Mouse (Mus musculus) limb, embryonic 13.5 days (tissue): ENCODE measurements around the gene 1700025G04Rik. TPM values are rescaled to one million over a fixed set of nuclear protein-coding genes. Genes with fewer than 3 reads are reported as not detected.

Experiments
- ATAC-seq: fragments of 200-750 bp; cut with Nextera tagmentation; 2 replicates; pipeline ENCODE4 v1.8.0; 2017; ENCODE audit warnings: low read depth, moderate number of reproducible peaks, moderate TSS enrichment; ENCODE audit not compliant: low FRiP score
- H3K27ac ChIP-seq: fragments of 300-500 bp; sonication (generic); 2 replicates; pipeline ENCODE4 v1.5.1; 2015; ENCODE audit warnings: inconsistent platforms, mild to moderate bottlenecking, moderate library complexity
- H3K27me3 ChIP-seq: fragments of 300-500 bp; sonication (generic); 2 replicates; pipeline ENCODE4 v1.6.1; 2015; ENCODE audit warnings: mild to moderate bottlenecking, inconsistent platforms
- H3K36me3 ChIP-seq: fragments of 300-500 bp; sonication (generic); 2 replicates; pipeline ENCODE4 v1.6.1; 2015; ENCODE audit warnings: inconsistent platforms, mild to moderate bottlenecking, moderate library complexity
- H3K4me1 ChIP-seq: fragments of 300-500 bp; sonication (generic); 2 replicates; pipeline ENCODE4 v1.6.1; 2015; ENCODE audit warnings: inconsistent platforms
- H3K4me2 ChIP-seq: fragments of 300-500 bp; sonication (generic); replicated peaks from 2 replicates; pipeline ENCODE4 v1.6.1; 2015; ENCODE audit warnings: inconsistent platforms, mild to moderate bottlenecking, moderate library complexity
- H3K4me3 ChIP-seq: fragments of 300-500 bp; sonication (generic); 2 replicates; pipeline ENCODE4 v1.5.1; 2015; ENCODE audit warnings: moderate library complexity, mild to moderate bottlenecking, inconsistent platforms
- H3K9ac ChIP-seq: fragments of 300-500 bp; sonication (generic); 2 replicates; pipeline ENCODE4 v1.6.1; 2015; ENCODE audit warnings: mild to moderate bottlenecking, inconsistent platforms
- H3K9me3 ChIP-seq: fragments of 300-500 bp; sonication (generic); 2 replicates; pipeline ENCODE4 v1.6.1; 2016; ENCODE audit warnings: inconsistent platforms
- WGBS: fragments of 180-500 bp; shearing (Covaris S2); methylation state at CpG from one replicate; pipeline ENCODE4 v1.1.7; 2015; 5-methylcytosine and 5-hydroxymethylcytosine counted together
- polyA plus RNA-seq: library from polyadenylated mRNA; unstranded; fragments of >200 nt; fragmentation: Nextera tagmentation; extraction: Ambion mirVana; gene quantifications from 2 replicates; pipeline ENCODE4 v1.2.1, GENCODE M21; 2015

1700025G04Rik gene
- polyA plus RNA-seq, 1 experiment from 2014 or later, result 28.3 TPM

DNA sequence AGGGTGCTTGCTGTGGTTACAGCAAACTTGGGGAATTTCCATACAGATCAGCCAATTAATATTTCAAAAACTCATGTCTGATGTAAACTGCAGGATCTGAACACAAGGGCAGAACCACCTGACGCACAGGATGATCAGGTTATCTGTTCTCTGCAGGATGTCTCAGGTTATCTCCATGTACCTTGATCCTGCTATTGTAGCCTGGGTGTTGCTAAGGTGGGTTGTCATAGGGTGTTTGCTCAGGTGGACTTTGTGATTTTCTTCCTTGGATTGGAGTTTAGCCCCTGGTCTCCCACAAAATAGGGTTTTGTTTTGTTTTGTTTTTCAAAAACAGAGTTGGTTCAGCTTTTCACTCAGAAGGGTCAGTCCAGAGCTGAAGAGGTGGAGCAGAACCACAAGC is 104.9 kb downstream of the 1700025G04Rik start:
- H3K4me1 ChIP-seq, result peaks cover 39% of the 10 kb centered on the region
- 94% methylated on average over 1 of the region's 1 CpGs for WGBS
- H3K9ac ChIP-seq, result no peak overlapping the region
- 0 out of 2 replicates have a peak, but pooled peaks cover 2% of the 10 kb centered on the region for H3K36me3 ChIP-seq
- no peak overlapping the region for H3K27ac ChIP-seq
- no peak for ATAC-seq
- H3K4me2 ChIP-seq, result no peak overlapping the region
- no peaks in the 10 kb centered on the region for H3K27me3 ChIP-seq
- H3K4me3 ChIP-seq, result no peak overlapping the region
- H3K9me3 ChIP-seq, result no peaks in the 10 kb centered on the region

DNA sequence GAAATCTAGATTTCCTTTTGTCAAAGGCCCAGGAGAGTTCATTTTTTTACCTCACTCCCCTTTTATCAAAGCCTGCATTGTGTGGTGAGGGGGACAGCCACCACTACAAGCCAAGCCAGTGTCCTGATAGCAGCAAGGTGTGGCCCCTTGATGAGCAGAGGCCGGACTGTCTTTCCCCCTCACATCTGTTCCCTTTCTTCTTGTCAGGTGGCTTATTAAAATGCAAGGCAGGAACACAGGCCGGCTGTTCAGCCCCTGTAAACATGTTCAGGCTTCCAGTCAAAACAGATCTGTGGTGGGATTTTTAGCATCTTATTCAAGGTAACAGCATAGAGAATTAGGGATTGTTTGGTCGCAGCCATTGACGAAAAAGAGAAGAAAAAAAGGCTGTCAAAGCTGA is 105.9 kb downstream of the 1700025G04Rik start:
- no peak for ATAC-seq
- H3K4me1 ChIP-seq, result peaks cover 32% of the 10 kb centered on the region
- no peak overlapping the region for H3K9ac ChIP-seq
- H3K27ac ChIP-seq, result no peak overlapping the region
- 0 out of 2 replicates have a peak, but pooled peaks cover 6% of the 10 kb centered on the region for H3K36me3 ChIP-seq
- H3K4me3 ChIP-seq, result no peak overlapping the region
- H3K27me3 ChIP-seq, result no peaks in the 10 kb centered on the region
- no peaks in the 10 kb centered on the region for H3K9me3 ChIP-seq
- 40% methylated on average over 4 of the region's 4 CpGs for WGBS
- no peak overlapping the region for H3K4me2 ChIP-seq

DNA sequence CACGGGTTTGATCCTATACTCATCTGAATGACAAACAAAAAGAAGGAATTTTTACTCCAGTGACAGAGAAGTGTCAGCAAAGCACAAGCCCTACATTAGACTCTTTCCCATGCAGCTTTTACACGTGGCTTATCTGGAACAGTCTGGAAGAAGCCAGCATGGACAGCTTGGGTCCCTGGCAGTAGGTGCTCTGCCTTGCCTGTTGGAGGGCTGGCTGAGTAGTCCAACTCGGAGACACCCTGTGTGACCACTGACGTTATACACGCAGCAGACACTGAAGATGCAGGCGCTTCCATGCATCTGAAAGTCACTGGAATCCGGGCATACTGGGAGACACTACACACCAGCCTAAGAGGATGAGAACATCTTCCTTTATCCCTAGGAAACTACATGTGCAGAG is 109.4 kb downstream of the 1700025G04Rik start:
- Histone ChIP-seq H3K4me1 (peaks cover 19% of the 10 kb centered on the region), H3K9me3 (no peaks in the 10 kb centered on the region), H3K27me3 (no peaks in the 10 kb centered on the region), H3K36me3 (peaks cover 13% of the 10 kb centered on the region; the same call in 1 of the 2 replicates), H3K9ac (no peak overlapping the region), H3K27ac (no peak overlapping the region), H3K4me3 (no peak overlapping the region), H3K4me2 (no peak overlapping the region)
- no peak for ATAC-seq
- whole genome bisulfite sequencing, result 87% methylated on average over 7 of the region's 7 CpGs

DNA sequence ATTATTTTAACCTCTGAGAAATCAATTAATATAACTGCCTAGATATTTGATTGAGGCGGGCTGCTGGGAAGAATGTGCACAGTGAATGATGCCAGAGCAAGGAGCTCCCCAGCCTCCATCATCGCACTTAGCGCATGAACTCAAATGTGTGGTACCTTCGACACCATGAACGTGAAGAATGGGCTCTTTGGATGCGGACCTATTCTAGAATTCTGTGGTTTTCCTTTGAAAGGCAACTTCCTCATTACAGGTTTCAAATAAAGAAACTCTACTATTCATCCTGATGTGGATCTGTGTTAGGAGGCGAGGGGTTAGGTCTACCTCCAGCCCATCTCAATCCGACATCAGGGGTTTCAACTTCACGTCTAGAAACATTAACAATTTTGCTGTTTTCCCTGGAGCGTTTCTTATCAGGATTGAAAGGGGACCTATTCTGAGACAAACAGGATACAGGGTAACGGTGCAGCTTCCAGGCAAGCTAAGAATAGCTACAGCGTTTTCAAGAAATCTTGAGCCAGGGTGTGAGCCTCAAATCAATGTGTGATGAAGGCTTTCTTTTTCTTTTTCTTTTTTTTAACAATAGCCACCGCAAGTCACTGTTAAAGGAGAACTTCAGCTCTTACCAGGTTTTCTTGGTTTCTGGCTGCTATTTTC is 110.0 kb downstream of the 1700025G04Rik start:
- Histone ChIP-seq H3K9ac (no peak overlapping the region), H3K27me3 (no peaks in the 10 kb centered on the region), H3K9me3 (no peaks in the 10 kb centered on the region), H3K36me3 (peaks cover 14% of the 10 kb centered on the region; the same call in 1 of the 2 replicates), H3K4me2 (no peak overlapping the region), H3K4me3 (no peak overlapping the region), H3K4me1 (peaks cover 16% of the 10 kb centered on the region), H3K27ac (no peak overlapping the region)
- no peak for ATAC-seq
- 89% methylated on average over 13 of the region's 13 CpGs for WGBS

DNA sequence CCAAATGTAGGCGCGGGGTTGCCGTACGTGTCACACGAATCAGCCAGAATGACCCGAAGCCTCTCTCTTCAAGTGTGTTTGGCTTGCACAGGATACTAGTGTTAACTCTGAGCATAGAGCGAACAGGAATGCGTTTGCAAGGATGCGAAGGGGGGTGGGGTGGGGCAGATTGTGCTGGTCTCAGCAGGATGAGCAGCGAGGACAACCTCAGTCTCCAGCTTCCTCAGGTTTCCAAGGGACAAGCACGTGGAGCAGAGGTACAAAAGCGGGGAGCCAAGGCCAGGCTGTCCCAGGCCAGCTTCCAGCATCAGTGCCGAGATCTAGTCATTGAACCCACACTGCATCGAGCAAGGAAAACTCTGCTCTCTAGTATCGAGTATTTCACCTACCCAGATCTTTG is 111.2 kb downstream of the 1700025G04Rik start:
- H3K27ac ChIP-seq, result no peak overlapping the region
- no peaks in the 10 kb centered on the region for H3K9me3 ChIP-seq
- H3K4me2 ChIP-seq, result no peak overlapping the region
- H3K4me3 ChIP-seq, result no peak overlapping the region
- peaks cover 10% of the 10 kb centered on the region for H3K4me1 ChIP-seq
- H3K9ac ChIP-seq, result no peak overlapping the region
- peaks cover 14% of the 10 kb centered on the region; the same call in 1 of the 2 replicates for H3K36me3 ChIP-seq
- no peak for ATAC-seq
- H3K27me3 ChIP-seq, result no peaks in the 10 kb centered on the region
- WGBS, result 93% methylated on average over 15 of the region's 15 CpGs

DNA sequence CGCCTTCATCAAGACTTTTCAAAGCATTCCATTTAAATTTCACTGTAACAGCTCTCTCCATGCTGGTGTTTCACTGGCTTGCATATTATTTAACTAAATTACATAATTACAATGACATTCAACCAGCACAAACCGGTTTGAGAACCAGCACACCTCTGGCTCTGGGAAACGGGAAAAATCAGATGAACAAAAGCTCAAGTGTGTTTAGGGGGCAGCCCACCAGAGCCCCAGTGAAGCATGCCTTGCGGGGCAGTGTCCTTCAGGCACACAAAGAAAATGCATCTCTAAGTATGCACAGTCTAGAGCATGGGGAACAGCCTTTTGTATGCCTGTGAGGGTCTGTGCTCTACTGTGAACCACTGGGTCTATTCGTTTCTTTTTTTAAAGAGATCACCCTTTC is 112.3 kb downstream of the 1700025G04Rik start:
- H3K4me3 ChIP-seq, result no peak overlapping the region
- H3K27ac ChIP-seq, result no peak overlapping the region; the same call in 1 of the 2 replicates
- no peak overlapping the region for H3K4me2 ChIP-seq
- H3K9me3 ChIP-seq, result no peaks in the 10 kb centered on the region
- peaks cover 6% of the 10 kb centered on the region; the same call in 1 of the 2 replicates for H3K4me1 ChIP-seq
- no peak; the same call in 1 of the 2 replicates for ATAC-seq
- H3K9ac ChIP-seq, result no peak overlapping the region
- WGBS, result 53% methylated on average over 5 of the region's 5 CpGs
- no peaks in the 10 kb centered on the region for H3K27me3 ChIP-seq
- peaks cover 14% of the 10 kb centered on the region; the same call in 1 of the 2 replicates for H3K36me3 ChIP-seq

DNA sequence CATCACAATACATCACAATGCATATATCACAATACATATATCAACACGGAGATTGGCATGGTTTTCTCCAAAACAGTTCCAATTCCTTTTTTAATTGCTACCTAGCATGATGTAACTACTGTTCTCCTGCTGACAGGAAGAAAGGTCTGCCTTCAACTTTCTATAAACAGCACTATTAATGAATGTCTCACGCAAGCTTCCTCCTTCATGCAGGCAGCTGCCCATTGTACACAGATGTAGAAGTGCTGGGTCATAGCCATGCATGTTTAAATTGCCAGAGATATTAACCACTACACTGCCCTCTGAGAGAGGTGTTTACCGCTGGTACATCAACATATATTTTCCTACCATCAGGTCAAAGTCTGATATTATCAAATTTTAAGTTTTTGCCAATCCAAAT is 113.1 kb downstream of the 1700025G04Rik start:
- peaks cover 6% of the 10 kb centered on the region; the same call in 1 of the 2 replicates for H3K4me1 ChIP-seq
- no peaks in the 10 kb centered on the region for H3K27me3 ChIP-seq
- H3K9ac ChIP-seq, result no peak overlapping the region
- no peaks in the 10 kb centered on the region for H3K9me3 ChIP-seq
- peaks cover 14% of the 10 kb centered on the region; the same call in 1 of the 2 replicates for H3K36me3 ChIP-seq
- WGBS, result 69% methylated on average over 3 of the region's 3 CpGs
- H3K4me2 ChIP-seq, result no peak overlapping the region
- H3K27ac ChIP-seq, result no peak overlapping the region
- H3K4me3 ChIP-seq, result no peak overlapping the region
- ATAC-seq, result no peak

DNA sequence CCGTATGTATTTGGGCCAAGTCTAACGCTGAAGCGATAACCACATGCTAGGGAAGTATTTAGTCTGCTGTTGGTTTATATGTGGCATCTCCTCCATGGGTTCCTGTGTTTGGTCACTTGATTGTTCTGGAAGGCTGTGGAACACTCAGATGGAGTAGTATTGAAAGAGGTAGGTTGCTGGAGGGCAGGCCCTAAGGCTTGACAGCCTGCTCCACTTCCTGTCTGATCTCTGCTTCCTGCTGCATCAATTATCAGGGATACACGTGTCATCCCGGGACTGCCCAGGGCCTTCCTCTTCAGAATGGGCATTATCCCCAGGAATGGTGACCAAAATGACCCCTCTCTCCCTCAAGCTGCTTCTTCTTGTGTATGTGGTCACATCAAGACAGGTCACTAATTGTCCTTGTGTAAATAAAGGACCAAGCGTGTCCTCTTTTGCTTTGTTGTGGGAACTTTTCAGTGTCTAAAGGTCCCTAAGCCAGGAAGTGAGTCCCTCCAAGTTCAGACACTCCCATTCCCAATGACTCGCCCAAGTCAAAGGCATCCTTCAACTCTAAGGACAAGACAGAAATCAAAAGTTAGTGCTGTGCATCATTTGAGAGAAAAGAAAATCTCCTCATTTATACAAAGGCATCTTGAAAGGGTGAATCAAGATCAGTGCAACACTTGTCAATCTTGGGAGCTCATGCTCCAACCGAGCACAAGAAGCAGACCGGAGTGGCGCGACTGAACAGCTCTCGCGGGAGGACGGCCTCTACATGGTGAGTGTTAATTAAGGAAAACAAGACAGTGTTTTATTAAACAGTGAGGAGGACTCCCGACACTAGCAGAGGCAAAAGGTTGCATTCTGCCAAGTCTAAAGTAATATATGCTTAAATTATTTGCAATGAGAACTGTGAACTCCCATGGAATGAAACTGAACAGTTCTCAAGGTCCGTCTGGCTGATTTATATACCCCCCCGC is 114.2 kb downstream of the 1700025G04Rik start:
- no peak for ATAC-seq
- Histone ChIP-seq H3K27me3 (no peaks in the 10 kb centered on the region), H3K9me3 (no peaks in the 10 kb centered on the region), H3K4me1 (peaks cover 6% of the 10 kb centered on the region), H3K4me2 (no peak overlapping the region), H3K27ac (no peak overlapping the region), H3K36me3 (peaks cover 14% of the 10 kb centered on the region; the same call in 1 of the 2 replicates), H3K9ac (no peak overlapping the region), H3K4me3 (no peak overlapping the region)
- WGBS, result 87% methylated on average over 17 of the region's 17 CpGs

DNA sequence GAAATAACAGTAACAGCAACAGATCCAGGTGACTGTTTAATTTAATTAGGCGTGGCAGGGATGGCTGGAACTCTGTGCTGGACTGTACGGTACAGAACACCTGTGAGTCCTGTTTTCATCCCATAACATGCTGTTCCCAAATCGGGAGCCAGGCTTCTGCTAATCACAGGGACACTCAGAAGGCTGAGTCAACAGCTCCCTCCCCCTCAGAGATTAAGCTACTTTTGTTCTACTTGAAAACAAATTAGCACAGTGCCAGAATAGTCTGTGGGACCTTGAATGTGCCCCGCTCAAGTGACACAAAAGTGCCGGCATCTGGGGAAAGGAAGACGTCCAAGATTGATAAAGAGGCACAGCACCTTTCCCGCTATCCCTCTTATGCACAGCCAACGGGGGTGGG is 115.0 kb downstream of the 1700025G04Rik start:
- Histone ChIP-seq H3K4me2 (no peak overlapping the region), H3K27ac (no peak overlapping the region), H3K4me1 (peaks cover 6% of the 10 kb centered on the region), H3K4me3 (no peak overlapping the region), H3K27me3 (no peaks in the 10 kb centered on the region), H3K9me3 (no peaks in the 10 kb centered on the region), H3K36me3 (peaks cover 11% of the 10 kb centered on the region; the same call in 1 of the 2 replicates), H3K9ac (no peak overlapping the region)
- WGBS, result 75% methylated on average over 8 of the region's 8 CpGs
- ATAC-seq, result no peak

DNA sequence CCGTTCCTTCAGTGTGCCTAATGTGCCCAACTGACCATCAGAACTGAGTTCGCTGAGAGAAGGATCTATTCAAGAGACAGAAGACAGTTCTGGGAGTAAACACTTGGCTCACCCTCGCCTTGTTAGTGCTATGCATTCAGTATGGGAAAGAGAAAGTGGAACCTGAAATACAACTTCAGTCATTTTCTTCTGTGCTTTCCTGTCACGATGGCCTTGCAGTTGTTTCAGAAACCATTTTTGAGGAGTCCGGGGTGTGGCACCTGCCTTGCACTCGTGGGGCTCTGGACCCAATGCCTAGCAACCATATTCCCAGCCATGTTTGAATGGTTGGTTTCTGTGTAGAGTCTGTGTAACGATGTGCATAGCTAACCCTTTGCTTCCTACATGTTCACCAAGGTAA is 115.5 kb downstream of the 1700025G04Rik start:
- Histone ChIP-seq H3K4me1 (peaks cover 6% of the 10 kb centered on the region), H3K4me3 (no peak overlapping the region), H3K9ac (no peak overlapping the region), H3K9me3 (no peaks in the 10 kb centered on the region), H3K36me3 (peaks cover 9% of the 10 kb centered on the region; the same call in 1 of the 2 replicates), H3K4me2 (no peak overlapping the region), H3K27me3 (no peaks in the 10 kb centered on the region), H3K27ac (no peak overlapping the region)
- WGBS, result 89% methylated on average over 7 of the region's 7 CpGs
- ATAC-seq, result no peak

DNA sequence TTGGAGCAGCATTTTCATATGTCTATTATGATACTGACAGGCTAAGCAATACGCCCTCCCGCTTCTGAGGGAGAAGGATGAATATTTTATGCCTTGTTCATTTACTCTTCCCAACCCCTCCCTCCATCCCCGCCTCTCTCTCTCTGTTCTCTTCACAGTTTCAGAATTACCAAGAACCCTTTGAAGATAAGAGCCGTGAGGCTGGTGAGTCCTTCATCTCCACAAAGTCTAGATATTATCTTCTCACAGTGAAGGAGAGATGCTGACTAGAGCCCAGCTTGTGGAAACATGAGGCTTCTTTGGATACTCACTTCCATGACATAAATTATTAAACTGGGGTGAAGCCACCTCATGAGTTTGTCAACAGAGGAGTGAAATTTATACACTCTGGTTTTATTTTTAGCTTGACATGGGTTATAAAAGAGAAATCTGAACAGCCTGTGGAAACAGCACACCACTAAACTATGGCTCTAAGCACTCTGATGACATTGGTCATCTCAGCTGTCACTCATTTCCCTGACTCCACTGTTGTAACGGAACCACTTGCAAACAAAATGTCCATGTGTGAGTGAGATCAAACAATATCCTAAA is 116.7 kb downstream of the 1700025G04Rik start:
- no peak overlapping the region for H3K9ac ChIP-seq
- H3K36me3 ChIP-seq, result peaks cover 3% of the 10 kb centered on the region; the same call in 1 of the 2 replicates
- H3K4me2 ChIP-seq, result no peak overlapping the region
- no peaks in the 10 kb centered on the region for H3K27me3 ChIP-seq
- no peak for ATAC-seq
- H3K4me1 ChIP-seq, result peaks cover 6% of the 10 kb centered on the region
- no peak overlapping the region for H3K4me3 ChIP-seq
- WGBS, result 88% methylated on average over 5 of the region's 5 CpGs
- no peak overlapping the region for H3K27ac ChIP-seq
- no peaks in the 10 kb centered on the region for H3K9me3 ChIP-seq

DNA sequence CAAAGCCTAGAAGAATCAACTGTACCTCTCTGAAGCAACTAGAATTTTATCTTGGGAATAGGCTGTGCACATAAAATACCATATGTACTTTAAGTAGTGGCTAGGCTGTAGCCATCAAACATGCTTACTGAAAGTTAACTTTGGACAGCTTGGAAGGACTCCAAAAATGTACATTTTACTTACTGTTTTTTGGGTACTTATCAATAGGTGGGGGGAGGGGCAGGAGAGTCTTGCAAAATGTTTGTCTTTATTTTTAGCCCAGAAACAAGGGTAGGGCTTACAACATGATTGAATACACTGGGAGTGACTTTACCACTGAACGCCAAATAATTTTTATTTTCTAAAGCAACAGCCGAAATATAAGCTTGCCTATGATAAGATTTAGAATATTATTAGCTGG is 118.3 kb downstream of the 1700025G04Rik start:
- Histone ChIP-seq H3K9me3 (no peaks in the 10 kb centered on the region), H3K4me1 (no peaks in the 10 kb centered on the region; the same call in none of the 2 replicates)

More for the DNA sequence above, 118.3 kb downstream of the 1700025G04Rik start:
- Histone ChIP-seq H3K9ac (no peak overlapping the region), H3K4me2 (no peak overlapping the region), H3K36me3 (peaks cover 3% of the 10 kb centered on the region; the same call in 1 of the 2 replicates), H3K27ac (no peak overlapping the region), H3K27me3 (no peaks in the 10 kb centered on the region), H3K4me3 (no peak overlapping the region)
- 96% methylated on average over 2 of the region's 2 CpGs for WGBS
- no peak for ATAC-seq
